ENCODE assay signal across 11 mouse cellular contexts in genomic region chr19:16198162-16198561, GRCm38 (mm10).
A peak's percentile ranks its signal among the peaks of the same experiment; 100 is the strongest.
DNase-seq lines count a peak whose midpoint lies in the region; ATAC-seq and TF ChIP-seq lines count a peak whose summit lies in the region.
"Had no signal": no experiment of that assay in that cellular context is flagged by ENCODE, and none has a peak within 500 bp of the region (broad histone marks: within the 10 kb centered on the region; RNA-seq: fewer than 3 reads in every experiment).

No protein-coding gene starts in this region.

- no peak overlapping the region for H3K4me3 ChIP-seq in forebrain, postnatal 0 days (ENCODE audit: low read depth, low read length)
- no peak overlapping the region for H3K4me3 ChIP-seq in forebrain, embryonic 12.5 days (replicated peaks)
- H3K4me3 ChIP-seq in kidney, postnatal 0 days (replicated peaks; ENCODE audit: low read depth, low read length), result no peak overlapping the region
- H3K4me3 ChIP-seq in limb, embryonic 10.5 days, result no peak overlapping the region
- H3K4me3 ChIP-seq: limb, embryonic 12.5 days had no signal

- no peaks in the 10 kb centered on the region for H3K9me3 ChIP-seq in forebrain, postnatal 0 days (ENCODE audit: low read length)
- no peaks in the 10 kb centered on the region for H3K9me3 ChIP-seq in forebrain, embryonic 12.5 days
- H3K9me3 ChIP-seq in kidney, postnatal 0 days (replicated peaks; ENCODE audit: low read length), result no peaks in the 10 kb centered on the region
- no peaks in the 10 kb centered on the region for H3K9me3 ChIP-seq in limb, embryonic 10.5 days (replicated peaks)
- H3K9me3 ChIP-seq: limb, embryonic 12.5 days had no signal

- H3K4me1 ChIP-seq in forebrain, postnatal 0 days (ENCODE audit: insufficient read depth), result peaks cover 2% of the 10 kb centered on the region; the same call in 1 of the 2 replicates
- peaks cover 15% of the 10 kb centered on the region for H3K4me1 ChIP-seq in forebrain, embryonic 12.5 days
- peaks cover 6% of the 10 kb centered on the region; the same call in 1 of the 2 replicates for H3K4me1 ChIP-seq in kidney, postnatal 0 days (replicated peaks; ENCODE audit: insufficient read depth, low read length)
- peaks cover 3% of the 10 kb centered on the region; the same call in 1 of the 2 replicates for H3K4me1 ChIP-seq in limb, embryonic 10.5 days

- H3K36me3 ChIP-seq in forebrain, postnatal 0 days (ENCODE audit: insufficient read depth), result no peaks in the 10 kb centered on the region
- no peaks in the 10 kb centered on the region for H3K36me3 ChIP-seq in forebrain, embryonic 12.5 days (replicated peaks)
- H3K36me3 ChIP-seq in kidney, postnatal 0 days (ENCODE audit: insufficient read depth, low read length), result no peaks in the 10 kb centered on the region
- no peaks in the 10 kb centered on the region for H3K36me3 ChIP-seq in splenic B cell, adult 2 months (ENCODE audit: control insufficient read depth, insufficient read depth, low read length, poor library complexity, severe bottlenecking)
- H3K36me3 ChIP-seq in limb, embryonic 10.5 days, result no peaks in the 10 kb centered on the region
- H3K36me3 ChIP-seq: limb, embryonic 12.5 days had no signal

- H3K27me3 ChIP-seq in forebrain, postnatal 0 days (ENCODE audit: insufficient read depth, low read length), result no peaks in the 10 kb centered on the region
- no peaks in the 10 kb centered on the region for H3K27me3 ChIP-seq in forebrain, embryonic 12.5 days
- no peaks in the 10 kb centered on the region for H3K27me3 ChIP-seq in kidney, postnatal 0 days (ENCODE audit: insufficient read depth, low read length)
- H3K27me3 ChIP-seq in splenic B cell, adult 2 months (ENCODE audit: control insufficient read depth, insufficient read depth, low read length, poor library complexity, severe bottlenecking), result no peaks in the 10 kb centered on the region
- no peaks in the 10 kb centered on the region for H3K27me3 ChIP-seq in limb, embryonic 10.5 days (ENCODE audit: low read depth, poor library complexity, severe bottlenecking)
- H3K27me3 ChIP-seq: limb, embryonic 12.5 days had no signal

- TF ChIP-seq CTCF in forebrain, postnatal 0 days (IDR thresholded peaks at IDR 0.05; ENCODE audit: low read depth), result peak; percentile 44
- peak; percentile 60 for TF ChIP-seq CTCF in kidney, postnatal 0 days (IDR thresholded peaks at IDR 0.05; ENCODE audit: low read depth)

- no peak for DNase-seq in forebrain, postnatal 0 days
- no peak for DNase-seq in kidney, postnatal 0 days (ENCODE audit: low spot score)
- DNase-seq in kidney, adult 11 months, result no peak
- peak; percentile 16 for DNase-seq in right cerebral cortex, postnatal 4 days
- no peak for DNase-seq in right cerebral cortex, adult 2 months (ENCODE audit: low spot score in 2 of 2)
- DNase-seq in splenic B cell, adult 2 months (ENCODE audit: low read depth, low spot score), result peak; percentile 2
- DNase-seq in limb, embryonic 10.5 days (ENCODE audit: low spot score), result no peak
- DNase-seq: heart, postnatal 4 days; thymus, postnatal 36 days had no signal

- no peak overlapping the region for H3K4me2 ChIP-seq in forebrain, postnatal 0 days (ENCODE audit: low read depth)
- H3K4me2 ChIP-seq in forebrain, embryonic 12.5 days, result no peak overlapping the region
- H3K4me2 ChIP-seq in kidney, postnatal 0 days (ENCODE audit: low read length), result no peak overlapping the region
- H3K4me2 ChIP-seq: limb, embryonic 12.5 days had no signal

- WGBS in forebrain, postnatal 0 days, result 83% methylated on average over 3 of the region's 3 CpGs
- WGBS in forebrain, embryonic 12.5 days, result 96% methylated on average over 3 of the region's 3 CpGs
- 91% methylated on average over 3 of the region's 3 CpGs for WGBS in kidney, postnatal 0 days
- 95% methylated on average over 3 of the region's 3 CpGs for WGBS in limb, embryonic 10.5 days

- H3K27ac ChIP-seq in forebrain, postnatal 0 days (ENCODE audit: low read depth, low read length), result no peak overlapping the region
- no peak overlapping the region for H3K27ac ChIP-seq in forebrain, embryonic 12.5 days
- H3K27ac ChIP-seq in kidney, postnatal 0 days, result no peak overlapping the region
- H3K27ac ChIP-seq in limb, embryonic 10.5 days, result no peak overlapping the region
- H3K27ac ChIP-seq: limb, embryonic 12.5 days had no signal

- no peak for ATAC-seq in forebrain, postnatal 0 days
- no peak for ATAC-seq in forebrain, embryonic 12.5 days (ENCODE audit: low FRiP score)
- no peak for ATAC-seq in kidney, postnatal 0 days (replicated peaks; ENCODE audit: low FRiP score, low read depth)

- H3K9ac ChIP-seq in forebrain, postnatal 0 days, result no peak overlapping the region
- H3K9ac ChIP-seq in forebrain, embryonic 12.5 days, result no peak overlapping the region
- no peak overlapping the region for H3K9ac ChIP-seq in kidney, postnatal 0 days (ENCODE audit: low read depth, low read length)
- H3K9ac ChIP-seq: limb, embryonic 12.5 days had no signal

Comparison
In these comparisons a context has a peak if more than half of its experiments do, and no peak if none do; other contexts are left out.
1. DNase-seq: peak in right cerebral cortex, postnatal 4 days (single experiment) and splenic B cell, adult 2 months (single experiment); none in forebrain, postnatal 0 days (single experiment), kidney, postnatal 0 days (single experiment), kidney, adult 11 months (single experiment), right cerebral cortex, adult 2 months (0 of 2) and limb, embryonic 10.5 days (single experiment).